Mouse (Mus musculus): ENCODE data around the gene Anapc15-ps. TPM values are rescaled to one million over a fixed set of nuclear protein-coding genes. Genes with fewer than 3 reads are reported as not detected.

The Anapc15-ps gene
- polyA plus RNA-seq, 1 experiment, result not detected

GRCm38 (mm10) chr10:95669034-95669433 is 4.2 kb downstream of the Anapc15-ps start:
- no peak overlapping the region for H3K27ac ChIP-seq (ENCODE audit: insufficient read depth, low read depth, low read length)
- TF ChIP-seq POLR2A (IDR thresholded peaks at IDR 0.05; ENCODE audit: low read depth, low read length), result no peak
- no peak for TF ChIP-seq CTCF (conservative IDR thresholded peaks at IDR 0.05; ENCODE audit: insufficient read depth, insufficient read length, low read depth, low read length)
- H3K4me3 ChIP-seq (ENCODE audit: insufficient read depth, low read depth, low read length), result no peak overlapping the region
- H3K36me3 ChIP-seq (ENCODE audit: control insufficient read depth, insufficient read depth, low read length), result no peaks in the 10 kb centered on the region
- no peak for DNase-seq
- 65% methylated on average over 3 of the region's 3 CpGs for WGBS
- 0 out of 2 replicates have a peak, but pooled peaks cover 3% of the 10 kb centered on the region for H3K4me1 ChIP-seq (ENCODE audit: control insufficient read depth, insufficient read depth, low read length)
- no peaks in the 10 kb centered on the region for H3K27me3 ChIP-seq (replicated peaks; ENCODE audit: control insufficient read depth, insufficient read depth, low read length)

- Histone ChIP-seq H3K27me3 (replicated peaks; ENCODE audit: control insufficient read depth, insufficient read depth, low read length) (no peaks in the 10 kb centered on the region), H3K36me3 (ENCODE audit: control insufficient read depth, insufficient read depth, low read length) (no peaks in the 10 kb centered on the region), H3K27ac (ENCODE audit: insufficient read depth, low read depth, low read length) (no peak overlapping the region), H3K4me3 (ENCODE audit: insufficient read depth, low read depth, low read length) (no peak overlapping the region), H3K4me1 (ENCODE audit: control insufficient read depth, insufficient read depth, low read length) (0 out of 2 replicates have a peak, but pooled peaks cover 3% of the 10 kb centered on the region)
- DNase-seq, result peak; percentile 48
- TF ChIP-seq POLR2A (IDR thresholded peaks at IDR 0.05; ENCODE audit: low read depth, low read length) (no peak), CTCF (conservative IDR thresholded peaks at IDR 0.05; ENCODE audit: insufficient read depth, insufficient read length, low read depth, low read length) (no peak)
- WGBS, result 65% methylated on average over 3 of the region's 3 CpGs
Observed at GRCm38 (mm10) chr10:95667371-95668030, 5.8 kb downstream of the Anapc15-ps start.

- Histone ChIP-seq H3K27ac (ENCODE audit: insufficient read depth, low read depth, low read length) (no peak overlapping the region), H3K4me3 (ENCODE audit: insufficient read depth, low read depth, low read length) (no peak overlapping the region), H3K4me1 (ENCODE audit: control insufficient read depth, insufficient read depth, low read length) (0 out of 2 replicates have a peak, but pooled peaks cover 3% of the 10 kb centered on the region), H3K36me3 (ENCODE audit: control insufficient read depth, insufficient read depth, low read length) (no peaks in the 10 kb centered on the region), H3K27me3 (replicated peaks; ENCODE audit: control insufficient read depth, insufficient read depth, low read length) (no peaks in the 10 kb centered on the region)
- TF ChIP-seq CTCF (conservative IDR thresholded peaks at IDR 0.05; ENCODE audit: insufficient read depth, insufficient read length, low read depth, low read length), result no peak
- no peak for DNase-seq
- WGBS, result 82% methylated on average over 2 of the region's 2 CpGs
Observed at GRCm38 (mm10) chr10:95666791-95667190, 6.5 kb downstream of the Anapc15-ps start.

- WGBS, result 50% methylated on average over 11 of the region's 11 CpGs
- TF ChIP-seq POLR2A (IDR thresholded peaks at IDR 0.05; ENCODE audit: low read depth, low read length), result no peak
- Histone ChIP-seq H3K36me3 (ENCODE audit: control insufficient read depth, insufficient read depth, low read length) (no peaks in the 10 kb centered on the region), H3K4me1 (ENCODE audit: control insufficient read depth, insufficient read depth, low read length) (0 out of 2 replicates have a peak, but pooled peaks cover 3% of the 10 kb centered on the region), H3K27me3 (replicated peaks; ENCODE audit: control insufficient read depth, insufficient read depth, low read length) (no peaks in the 10 kb centered on the region), H3K4me3 (ENCODE audit: insufficient read depth, low read depth, low read length) (no peak overlapping the region), H3K27ac (ENCODE audit: insufficient read depth, low read depth, low read length) (no peak overlapping the region)
- DNase-seq, result no peak
Observed at GRCm38 (mm10) chr10:95665426-95665990, 7.7 kb downstream of the Anapc15-ps start.

GRCm38 (mm10) chr10:95664613-95665012 is 8.6 kb downstream of the Anapc15-ps start:
- no peak for TF ChIP-seq POLR2A (IDR thresholded peaks at IDR 0.05; ENCODE audit: low read depth, low read length)
- TF ChIP-seq CTCF (conservative IDR thresholded peaks at IDR 0.05; ENCODE audit: insufficient read depth, insufficient read length, low read depth, low read length), result no peak
- WGBS, result 62% methylated on average over 3 of the region's 3 CpGs
- Histone ChIP-seq H3K27me3 (replicated peaks; ENCODE audit: control insufficient read depth, insufficient read depth, low read length) (no peaks in the 10 kb centered on the region), H3K4me3 (ENCODE audit: insufficient read depth, low read depth, low read length) (no peak overlapping the region), H3K27ac (ENCODE audit: insufficient read depth, low read depth, low read length) (no peak overlapping the region), H3K36me3 (ENCODE audit: control insufficient read depth, insufficient read depth, low read length) (no peaks in the 10 kb centered on the region), H3K4me1 (ENCODE audit: control insufficient read depth, insufficient read depth, low read length) (0 out of 2 replicates have a peak, but pooled peaks cover 3% of the 10 kb centered on the region)
- no peak for DNase-seq

- TF ChIP-seq CTCF (conservative IDR thresholded peaks at IDR 0.05; ENCODE audit: insufficient read depth, insufficient read length, low read depth, low read length), result no peak
- TF ChIP-seq POLR2A (IDR thresholded peaks at IDR 0.05; ENCODE audit: low read depth, low read length), result no peak
- 72% methylated on average over 6 of the region's 6 CpGs for WGBS
Observed at GRCm38 (mm10) chr10:95660356-95660755, 12.9 kb downstream of the Anapc15-ps start.

GRCm38 (mm10) chr10:95659471-95660150 is 13.6 kb downstream of the Anapc15-ps start:
- TF ChIP-seq CTCF (conservative IDR thresholded peaks at IDR 0.05; ENCODE audit: insufficient read depth, insufficient read length, low read depth, low read length), result no peak
- TF ChIP-seq POLR2A (IDR thresholded peaks at IDR 0.05; ENCODE audit: low read depth, low read length), result no peak
- Histone ChIP-seq H3K4me1 (ENCODE audit: control insufficient read depth, insufficient read depth, low read length) (peaks cover 5% of the 10 kb centered on the region; the same call in 1 of the 2 replicates), H3K36me3 (ENCODE audit: control insufficient read depth, insufficient read depth, low read length) (no peaks in the 10 kb centered on the region), H3K27me3 (replicated peaks; ENCODE audit: control insufficient read depth, insufficient read depth, low read length) (no peaks in the 10 kb centered on the region), H3K4me3 (ENCODE audit: insufficient read depth, low read depth, low read length) (no peak overlapping the region), H3K27ac (ENCODE audit: insufficient read depth, low read depth, low read length) (no peak overlapping the region)
- WGBS, result 78% methylated on average over 8 of the region's 8 CpGs
- peak; percentile 70 for DNase-seq

More at GRCm38 (mm10) chr10:95660356-95660755, 12.9 kb downstream of the Anapc15-ps start:
- Histone ChIP-seq H3K36me3 (ENCODE audit: control insufficient read depth, insufficient read depth, low read length) (no peaks in the 10 kb centered on the region), H3K27ac (ENCODE audit: insufficient read depth, low read depth, low read length) (no peak overlapping the region), H3K4me3 (ENCODE audit: insufficient read depth, low read depth, low read length) (no peak overlapping the region), H3K27me3 (replicated peaks; ENCODE audit: control insufficient read depth, insufficient read depth, low read length) (no peaks in the 10 kb centered on the region), H3K4me1 (ENCODE audit: control insufficient read depth, insufficient read depth, low read length) (peaks cover 8% of the 10 kb centered on the region; the same call in 1 of the 2 replicates)
- DNase-seq, result no peak

All from kidney, adult 2 months (tissue).